Mouse (Mus musculus) Patski (cell line): Measurements from ENCODE around the gene Rasl12. TPM values are rescaled to one million over a fixed set of nuclear protein-coding genes. Genes with fewer than 3 reads are reported as not detected.
A peak's percentile ranks its signal among the peaks of the same experiment; 100 is the strongest.

Experiments used
- ATAC-seq: fragments of 100-300 bp; one replicate; pipeline ENCODE4 v1.8.0; 2021
- CTCF ChIA-PET: fragments of 350-600 bp; sonication (Branson Sonifier 250); formaldehyde crosslinking; loops from one replicate; lab custom pipeline; 2022; ENCODE audit warnings: inconsistent platforms; lab: Charles Lee
- POLR2A ChIA-PET: fragments of 350-600 bp; sonication (Branson Sonifier 250); formaldehyde crosslinking; loops from one replicate; lab custom pipeline; 2022; ENCODE audit warnings: antibody characterized with exemption, inconsistent platforms; lab: Charles Lee
- DNase-seq: peaks from one replicate; pipeline ENCODE4 v3.0.0-alpha.2; 2011; ENCODE audit warnings: low read depth, low spot score
- H3K27me3 ChIP-seq: fragments of 371-371 bp; one replicate; pipeline ENCODE4 v1.5.1; 2021
- CTCF ChIP-seq: fragments of 100-300 bp; IDR thresholded peaks from one replicate; pipeline ENCODE4 v1.5.1; 2021
- in situ Hi-C: fragments of 300-500 bp; cut with MboI; formaldehyde crosslinking; loops from 3 replicates; pipeline ENCODE4 v1.11.1; 2018; ENCODE audit warnings: low pct_unique_long_range_greater_than_20kb, mixed read lengths
- polyA plus RNA-seq: library from polyadenylated mRNA; unstranded; gene quantifications from one replicate; pipeline ENCODE4 v1.2.3, GENCODE M21; 2021

Gene Rasl12
- polyA plus RNA-seq, 1 experiment from 2014 or later = 52.0 TPM

DNA sequence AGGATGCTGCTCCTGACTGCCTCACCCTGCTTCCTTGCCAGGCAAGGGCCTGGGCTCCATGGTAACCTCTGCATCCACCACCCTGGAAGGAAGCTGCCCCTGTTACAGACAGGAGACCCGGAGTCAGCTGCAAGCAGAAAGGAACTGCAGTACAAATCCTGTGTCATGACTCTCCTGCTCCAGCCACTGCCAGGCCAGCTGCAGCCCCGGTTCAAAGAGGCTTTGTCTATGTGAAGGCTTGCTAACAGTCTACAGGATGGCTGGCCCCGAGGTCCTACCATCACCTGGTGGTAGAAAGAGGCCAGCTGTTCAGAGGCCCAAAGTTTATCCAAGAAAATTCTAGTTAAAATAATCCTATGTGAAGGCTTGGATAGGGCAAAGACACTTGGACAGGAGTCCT, 13.0 kb downstream of the Rasl12 start:
- TF ChIP-seq CTCF = no peak
- no peak for ATAC-seq
- H3K27me3 ChIP-seq = no peaks in the 10 kb centered on the region
- POLR2A ChIA-PET = no interaction called here
- in situ Hi-C loops = no loop called here
- no peak for DNase-seq
- CTCF ChIA-PET = no interaction called here

GRCm38 (mm10) chr9:65417738-65418137, 19.4 kb downstream of the Rasl12 start:
- CTCF ChIA-PET = no interaction called here
- POLR2A ChIA-PET = no interaction called here
- in situ Hi-C loops = no loop called here
- ATAC-seq (no peak), DNase-seq (no peak)
- H3K27me3 ChIP-seq = no peaks in the 10 kb centered on the region
- no peak for TF ChIP-seq CTCF

DNA sequence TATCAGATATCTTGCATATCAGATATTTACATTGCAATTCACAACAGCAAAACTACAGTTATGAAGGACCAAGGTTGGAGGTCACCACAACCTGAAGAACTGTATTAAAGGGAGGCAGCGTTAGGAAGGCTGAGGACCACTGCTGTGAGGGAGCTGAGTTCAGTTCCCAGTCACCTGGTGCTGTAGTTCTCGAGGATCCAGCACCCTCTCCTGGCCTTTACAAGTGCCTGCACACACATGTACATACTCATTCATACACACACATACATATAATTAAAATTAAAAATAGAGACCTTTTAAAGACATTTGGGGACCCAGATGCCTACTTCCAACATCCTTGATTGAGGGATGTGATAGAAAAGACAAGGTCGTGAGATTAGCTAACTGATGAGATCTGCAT, 21.3 kb downstream of the Rasl12 start:
- TF ChIP-seq CTCF = no peak
- no peaks in the 10 kb centered on the region for H3K27me3 ChIP-seq
- ChIA-PET CTCF (no interaction called here), POLR2A (no interaction called here)
- in situ Hi-C loops = loop anchor here (10.0 kb wide), 1 partner anchor 195 kb away; no protein-coding TSS in a partner anchor
- no peak for ATAC-seq
- DNase-seq = no peak

DNA sequence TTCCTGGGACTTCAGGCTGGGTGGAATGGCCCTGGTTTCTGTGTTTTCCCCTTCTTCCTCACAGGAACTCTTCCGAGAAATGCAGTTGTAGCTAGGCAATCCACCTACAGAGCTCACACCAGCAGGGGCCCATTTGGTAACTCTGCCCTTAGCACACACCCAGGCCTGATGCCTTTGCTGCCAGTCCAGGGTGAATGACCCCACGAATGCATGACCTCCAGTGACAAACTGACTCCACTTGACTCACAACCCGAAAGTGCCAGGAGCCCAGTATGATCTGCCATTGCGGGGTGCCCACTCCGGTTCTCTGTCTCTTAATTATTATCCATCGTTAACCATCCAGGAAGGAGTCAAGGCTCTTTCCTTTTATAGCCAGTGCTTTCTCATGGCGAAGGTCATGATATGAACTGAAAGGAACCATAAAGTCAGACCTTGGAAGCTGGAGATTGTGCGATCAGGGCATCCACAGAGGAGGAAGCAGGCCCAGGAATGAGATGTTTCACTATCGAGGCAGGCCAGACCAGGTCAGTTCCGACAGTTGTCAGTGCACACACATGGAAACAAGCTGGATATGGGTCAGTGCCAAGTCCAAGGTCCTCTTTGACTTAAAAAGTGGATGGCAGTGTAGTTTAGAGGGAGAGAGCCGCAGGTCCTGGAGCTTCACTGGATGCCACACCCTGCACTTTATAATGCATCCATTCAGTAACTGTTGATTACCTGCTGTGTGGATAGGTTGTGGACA, 24.6 kb downstream of the Rasl12 start, which contains the start of gene Slc51b:
TSS of gene Slc51b (minus strand) at position 196 of the 742 bp plus-strand sequence.
- in situ Hi-C loops = loop anchor here (10.0 kb wide), 1 partner anchor 198 kb away; no protein-coding TSS in a partner anchor
- POLR2A ChIA-PET = no interaction called here

DNA sequence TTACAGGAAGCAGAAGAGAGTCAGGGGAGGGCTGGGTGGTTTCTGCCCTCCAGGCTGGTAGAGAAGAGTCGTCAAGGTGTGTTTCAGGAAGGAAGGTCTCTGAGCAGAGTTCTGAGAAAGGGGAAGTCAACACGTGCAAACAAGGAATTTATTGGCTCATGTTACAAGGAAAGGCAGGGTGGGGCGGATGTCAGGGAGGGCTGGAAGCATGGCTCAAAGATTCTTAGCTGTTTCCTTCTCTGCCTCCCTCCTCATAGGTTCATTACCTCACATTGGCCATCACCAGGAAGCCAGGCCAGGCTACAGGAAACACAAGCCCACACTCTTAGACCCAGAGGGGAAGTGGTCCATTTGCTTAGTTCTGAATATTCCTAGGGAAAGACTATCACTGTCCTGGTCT, 26.1 kb downstream of the Rasl12 start:
- POLR2A ChIA-PET = no interaction called here
- no peak for ATAC-seq

More for the DNA sequence above, 24.6 kb downstream of the Rasl12 start, which contains the start of gene Slc51b:
- no peak for ATAC-seq
- no peak for DNase-seq
- CTCF ChIA-PET = interaction anchor here (1.2 kb wide), 1 partner anchor 52 kb away, joined by 3 read pairs; no protein-coding TSS in a partner anchor
- TF ChIP-seq CTCF = no peak
- H3K27me3 ChIP-seq = no peaks in the 10 kb centered on the region

GRCm38 (mm10) chr9:65427511-65427910, 29.2 kb downstream of the Rasl12 start:
- POLR2A ChIA-PET = no interaction called here
- no peak for ATAC-seq
- in situ Hi-C loops = loop anchor here (5.0 to 10.0 kb wide), 2 partner anchors 35 to 203 kb away; partner anchors contain the start of gene Kbtbd13

More for the DNA sequence above, 26.1 kb downstream of the Rasl12 start:
- no peaks in the 10 kb centered on the region for H3K27me3 ChIP-seq
- in situ Hi-C loops = loop anchor here (10.0 kb wide), 1 partner anchor 200 kb away; no protein-coding TSS in a partner anchor
- no peak for DNase-seq
- CTCF ChIA-PET = interaction anchor here (0.9 kb wide), 1 partner anchor 8 kb away, joined by 3 read pairs; no protein-coding TSS in a partner anchor
- no peak for TF ChIP-seq CTCF

GRCm38 (mm10) chr9:65428003-65428402, 29.7 kb downstream of the Rasl12 start:
- in situ Hi-C loops = loop anchor here (5.0 to 10.0 kb wide), 2 partner anchors 36 to 203 kb away; partner anchors contain the start of gene Kbtbd13
- CTCF ChIA-PET = no interaction called here
- POLR2A ChIA-PET = no interaction called here
- ATAC-seq = no peak
- DNase-seq = no peak
- no peak for TF ChIP-seq CTCF
- no peaks in the 10 kb centered on the region for H3K27me3 ChIP-seq

More at GRCm38 (mm10) chr9:65427511-65427910, 29.2 kb downstream of the Rasl12 start:
- no peak for TF ChIP-seq CTCF
- no peaks in the 10 kb centered on the region for H3K27me3 ChIP-seq
- DNase-seq = no peak
- CTCF ChIA-PET = no interaction called here

DNA sequence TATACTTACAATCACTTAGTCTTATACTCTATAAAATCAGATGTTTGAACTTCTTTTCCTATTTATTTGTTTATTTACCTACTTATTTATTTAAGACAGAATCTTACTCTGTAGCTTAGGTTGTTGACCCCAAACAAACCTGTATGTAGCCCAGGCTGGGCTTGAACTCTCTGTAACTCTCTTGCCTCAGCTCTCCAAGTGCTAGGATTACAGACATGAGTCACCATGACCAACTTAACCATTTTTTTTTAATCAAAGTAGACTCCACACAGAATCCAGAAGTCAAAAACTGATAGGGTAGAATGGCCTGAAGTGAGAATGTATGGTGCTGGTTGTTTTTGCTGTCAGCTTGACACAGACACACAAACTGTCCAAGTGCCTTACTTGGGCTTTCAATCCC, 32.1 kb downstream of the Rasl12 start:
- no peaks in the 10 kb centered on the region for H3K27me3 ChIP-seq
- DNase-seq (no peak), ATAC-seq (no peak)
- POLR2A ChIA-PET = interaction anchor here (1.6 kb wide), 1 partner anchor 56 kb away, joined by 3 read pairs; no protein-coding TSS in a partner anchor
- CTCF ChIA-PET = interaction anchor here (1.4 to 3.5 kb wide), 3 partner anchors 37 to 64 kb away, joined by 3 to 13 read pairs (median 5); no protein-coding TSS in a partner anchor
- in situ Hi-C loops = no loop called here
- no peak for TF ChIP-seq CTCF

GRCm38 (mm10) chr9:65430921-65431320, 32.6 kb downstream of the Rasl12 start:
- CTCF ChIA-PET = interaction anchor here (1.2 to 3.5 kb wide), 6 partner anchors 33 to 64 kb away, joined by 3 to 13 read pairs (median 6); partner anchors contain the start of gene Rasl12
- POLR2A ChIA-PET = interaction anchor here (1.6 kb wide), 1 partner anchor 56 kb away, joined by 3 read pairs; no protein-coding TSS in a partner anchor
- in situ Hi-C loops = no loop called here
- DNase-seq = no peak
- TF ChIP-seq CTCF = no peak
- no peaks in the 10 kb centered on the region for H3K27me3 ChIP-seq
- no peak for ATAC-seq

- H3K27me3 ChIP-seq = no peaks in the 10 kb centered on the region
- ChIA-PET CTCF (interaction anchor here (0.8 to 3.5 kb wide), 6 partner anchors 8 to 59 kb away, joined by 3 to 13 read pairs (median 7); partner anchors contain the start of gene Rasl12), POLR2A (no interaction called here)
- peak; percentile 83 for TF ChIP-seq CTCF
- in situ Hi-C loops = no loop called here
- peak; percentile 33 for DNase-seq
- peak; percentile 44 for ATAC-seq
Observed at GRCm38 (mm10) chr9:65432236-65432635, 33.9 kb downstream of the Rasl12 start.
